Mouse (Mus musculus): ENCODE data around the gene Copz1.

Gene Copz1

GRCm38 (mm10) chr15:103272419-103273279 lies at the start of gene Copz1:
TSS of gene Copz1 (plus strand) at chr15:103272714.
- in situ Hi-C loops (cut with MboI, MseI): no loop called here

- in situ Hi-C loops (cut with MboI, MseI): loop anchor here in 1 of 2 experiments (5.0 kb wide), 1 partner anchor 37 kb away; no protein-coding TSS in a partner anchor
These were observed 48.4 kb upstream of the Copz1 start for GRCm38 (mm10) chr15:103224161-103224560.

- in situ Hi-C loops (cut with MboI, MseI): loop anchor here in 1 of 2 experiments (25.0 kb wide), 1 partner anchor 715 kb away; the partner anchor contains the start of genes Gm10337, Map3k12, Npff and Tarbp2
These were observed 45.5 kb upstream of the Copz1 start for GRCm38 (mm10) chr15:103227022-103227421.

- in situ Hi-C loops (cut with MboI, MseI): loop anchor here in 1 of 2 experiments (25.0 kb wide), 1 partner anchor 715 kb away; the partner anchor contains the start of genes Gm10337, Map3k12, Npff and Tarbp2
These were observed 44.9 kb upstream of the Copz1 start for GRCm38 (mm10) chr15:103227572-103227971.

GRCm38 (mm10) chr15:103228904-103229303 lies 43.6 kb upstream of the Copz1 start:
- in situ Hi-C loops (cut with MboI, MseI): loop anchor here in 1 of 2 experiments (25.0 kb wide), 1 partner anchor 717 kb away; the partner anchor contains the start of genes Gm10337, Map3k12, Npff and Tarbp2

- in situ Hi-C loops (cut with MboI, MseI): loop anchor here in 1 of 2 experiments (25.0 kb wide), 1 partner anchor 721 kb away; the partner anchor contains the start of genes Gm10337, Map3k12, Npff and Tarbp2
These were observed 39.4 kb upstream of the Copz1 start for GRCm38 (mm10) chr15:103233119-103233518.

- in situ Hi-C loops (cut with MboI, MseI): loop anchor here in 1 of 2 experiments (25.0 kb wide), 1 partner anchor 725 kb away; the partner anchor contains the start of genes Gm10337, Map3k12, Npff and Tarbp2
These were observed 35.2 kb upstream of the Copz1 start for GRCm38 (mm10) chr15:103237295-103237694.

GRCm38 (mm10) chr15:103239130-103239684 lies 33.3 kb upstream of the Copz1 start:
- in situ Hi-C loops (cut with MboI, MseI): loop anchor here in 1 of 2 experiments (25.0 kb wide), 1 partner anchor 727 kb away; the partner anchor contains the start of genes Gm10337, Map3k12, Npff and Tarbp2

- in situ Hi-C loops (cut with MboI, MseI): loop anchor here in 1 of 2 experiments (25.0 kb wide), 1 partner anchor 727 kb away; the partner anchor contains the start of genes Gm10337, Map3k12, Npff and Tarbp2
These were observed 32.8 kb upstream of the Copz1 start, which contains the start of gene Cbx5 for GRCm38 (mm10) chr15:103239685-103240159. TSS of gene Cbx5 (minus strand) at chr15:103239816.

- in situ Hi-C loops (cut with MboI, MseI): loop anchor here in 1 of 2 experiments (25.0 kb wide), 1 partner anchor 728 kb away; the partner anchor contains the start of genes Gm10337, Map3k12, Npff and Tarbp2
These were observed 32.1 kb upstream of the Copz1 start, which contains the start of gene Hnrnpa1 for GRCm38 (mm10) chr15:103240160-103241028. TSS of gene Hnrnpa1 (plus strand) at chr15:103240432.

GRCm38 (mm10) chr15:103241071-103242018 lies 31.2 kb upstream of the Copz1 start:
- in situ Hi-C loops (cut with MboI, MseI): loop anchor here in 1 of 2 experiments (25.0 kb wide), 1 partner anchor 729 kb away; the partner anchor contains the start of genes Gm10337, Map3k12, Npff and Tarbp2

- in situ Hi-C loops (cut with MboI, MseI): loop anchor here in 1 of 2 experiments (25.0 kb wide), 1 partner anchor 731 kb away; the partner anchor contains the start of genes Gm10337, Map3k12, Npff and Tarbp2
These were observed 29.6 kb upstream of the Copz1 start for GRCm38 (mm10) chr15:103242885-103243284.

GRCm38 (mm10) chr15:103245616-103246015 lies 26.9 kb upstream of the Copz1 start:
- in situ Hi-C loops (cut with MboI, MseI): loop anchor here in 1 of 2 experiments (25.0 kb wide), 1 partner anchor 733 kb away; the partner anchor contains the start of genes Gm10337, Map3k12, Npff and Tarbp2

GRCm38 (mm10) chr15:103247078-103247781 lies 25.3 kb upstream of the Copz1 start:
- in situ Hi-C loops (cut with MboI, MseI): loop anchor here in 1 of 2 experiments (25.0 kb wide), 1 partner anchor 735 kb away; the partner anchor contains the start of genes Gm10337, Map3k12, Npff and Tarbp2

- in situ Hi-C loops (cut with MboI, MseI): loop anchor here in 1 of 2 experiments (25.0 kb wide), 1 partner anchor 736 kb away; the partner anchor contains the start of genes Gm10337, Map3k12, Npff and Tarbp2
These were observed 24.6 kb upstream of the Copz1 start for GRCm38 (mm10) chr15:103247782-103248400.

- in situ Hi-C loops (cut with MboI, MseI): loop anchor here in 1 of 2 experiments (25.0 kb wide), 1 partner anchor 736 kb away; the partner anchor contains the start of genes Gm10337, Map3k12, Npff and Tarbp2
These were observed 23.9 kb upstream of the Copz1 start for GRCm38 (mm10) chr15:103248401-103249313.

Data from T-helper 17 cell (primary cell).